Mouse (Mus musculus) bone marrow macrophage, adult 2 months (primary cell): ENCODE data around the gene Rabl6.

ENCODE experiments used
- CTCF ChIP-seq: IDR thresholded peaks from 2 replicates; pipeline ENCODE4 v1.5.1; 2012; ENCODE audit warnings: low read depth, mild to moderate bottlenecking, low read length, moderate library complexity
- POLR2A ChIP-seq: IDR thresholded peaks from 2 replicates; pipeline ENCODE4 v1.6.1; 2012; ENCODE audit warnings: mild to moderate bottlenecking, low read depth, low read length, borderline replicate concordance

- TF ChIP-seq CTCF (no peak), POLR2A (no peak)
Observed at GRCm38 (mm10) chr2:25583120-25583481, 25.2 kb downstream of the Rabl6 start.
